Mouse (Mus musculus) spleen, adult 2 months (tissue): ENCODE measurements around the gene Gm17027. TPM values are rescaled to one million over a fixed set of nuclear protein-coding genes. Genes with fewer than 3 reads are reported as not detected.
"Not testable (repeated sequence)": the region's sequence is repeated elsewhere in the genome, so short reads cannot be mapped to it uniquely, and the experiment has no call there.

ENCODE experiments used
- DNase-seq, 2 experiments: peaks; one replicate each; pipeline versions ENCODE4 v3.0.0 to v3.0.0-alpha.2; 2012 to 2021; ENCODE audit warnings: low spot score in 2 of 2, low read depth in 1 of 2
- H3K27ac ChIP-seq: fragments of 200-500 bp; 2 replicates; pipeline ENCODE4 v1.5.1; 2012; ENCODE audit warnings: low read length, inconsistent platforms; ENCODE audit not compliant: insufficient read depth
- H3K27me3 ChIP-seq: fragments of 200-500 bp; 2 replicates; pipeline ENCODE4 v1.6.1; 2012; ENCODE audit warnings: mild to moderate bottlenecking, moderate library complexity, low read length, inconsistent platforms; ENCODE audit not compliant: control insufficient read depth, insufficient read depth
- H3K36me3 ChIP-seq: fragments of 200-500 bp; 2 replicates; pipeline ENCODE4 v1.6.1; 2012; ENCODE audit warnings: mild to moderate bottlenecking, low read length, inconsistent platforms; ENCODE audit not compliant: control insufficient read depth, insufficient read depth
- H3K4me1 ChIP-seq: fragments of 200-500 bp; 2 replicates; pipeline ENCODE4 v1.6.1; 2011; ENCODE audit warnings: inconsistent platforms; ENCODE audit not compliant: control insufficient read depth, insufficient read depth, insufficient read length
- H3K4me3 ChIP-seq: fragments of 200-500 bp; 2 replicates; pipeline ENCODE4 v1.5.1; 2011; ENCODE audit warnings: mild to moderate bottlenecking, inconsistent platforms; ENCODE audit not compliant: insufficient read depth, insufficient read length; ENCODE audit errors: extremely low read depth
- WGBS: fragments of 180-500 bp; shearing (Covaris S2); methylation state at CpG from one replicate; pipeline ENCODE4 v1.1.7; 2018; 5-methylcytosine and 5-hydroxymethylcytosine counted together
- polyA plus RNA-seq: library from polyadenylated mRNA; depleted of rRNA; stranded (reverse); fragments of >200 nt; gene quantifications from 2 replicates; pipeline ENCODE4 v1.2.3, GENCODE M21; 2012; rRNA removed

Gm17027 gene
- not detected in 2 replicates for polyA plus RNA-seq

GRCm38 (mm10) chr14:42162522-42162921 lies at the start of gene Gm17027:
Gene Gm17027, minus strand, starts transcription at chr14:42162622.
- not testable (repeated sequence) for H3K27me3 ChIP-seq, H3K4me1 ChIP-seq, H3K36me3 ChIP-seq, H3K4me3 ChIP-seq, DNase-seq, H3K27ac ChIP-seq
- WGBS = 82% methylated on average over 2 of the region's 2 CpGs

GRCm38 (mm10) chr14:42190691-42191090 lies 28.3 kb upstream of the Gm17027 start, which contains the start of gene Gm3573:
Gene Gm3573, minus strand, starts transcription at chr14:42190791.
- not testable (repeated sequence) for H3K4me1 ChIP-seq, H3K27ac ChIP-seq, DNase-seq, H3K27me3 ChIP-seq, H3K4me3 ChIP-seq, H3K36me3 ChIP-seq
- WGBS = no CpG with 5 or more reads among the region's 1 CpGs

- H3K4me3 ChIP-seq, H3K27me3 ChIP-seq, H3K4me1 ChIP-seq, H3K27ac ChIP-seq, H3K36me3 ChIP-seq: not testable (repeated sequence)
- 83% methylated on average over 3 of the region's 3 CpGs for WGBS
- peak in 1 of 2 experiments; percentile 6 for DNase-seq
These were observed 21.5 kb upstream of the Gm17027 start for GRCm38 (mm10) chr14:42183936-42184335.

- not testable (repeated sequence) for H3K36me3 ChIP-seq, H3K27ac ChIP-seq, DNase-seq, H3K27me3 ChIP-seq, H3K4me1 ChIP-seq, H3K4me3 ChIP-seq
- 85% methylated on average over 7 of the region's 8 CpGs for WGBS
These were observed 27.9 kb downstream of the Gm17027 start for GRCm38 (mm10) chr14:42134571-42134970.

GRCm38 (mm10) chr14:42133806-42134205 lies 28.6 kb downstream of the Gm17027 start:
- 47% methylated on average over 11 of the region's 14 CpGs for WGBS
- H3K27me3 ChIP-seq = not testable (repeated sequence)

GRCm38 (mm10) chr14:42117269-42117668 lies 45.2 kb downstream of the Gm17027 start, which contains the start of gene Gm7951:
Gene Gm7951, minus strand, starts transcription at chr14:42117369.
- H3K27ac ChIP-seq, H3K4me3 ChIP-seq, H3K27me3 ChIP-seq, H3K36me3 ChIP-seq, H3K4me1 ChIP-seq, DNase-seq: not testable (repeated sequence)
- no CpG with 5 or more reads among the region's 2 CpGs for WGBS

More at GRCm38 (mm10) chr14:42133806-42134205, 28.6 kb downstream of the Gm17027 start:
- DNase-seq, H3K27ac ChIP-seq, H3K36me3 ChIP-seq, H3K4me3 ChIP-seq, H3K4me1 ChIP-seq: not testable (repeated sequence)

Other genes starting within 250 kb of the Gm17027 start
- not detected in 2 replicates for gene 1700049E17Rik1, start 237.7 kb downstream of the Gm17027 start, polyA plus RNA-seq
- gene 1700024B05Rik, start 218.6 kb downstream of the Gm17027 start, polyA plus RNA-seq = not detected in 2 replicates
- gene Gm6401, start 194.7 kb downstream of the Gm17027 start, polyA plus RNA-seq = not detected in 2 replicates
- not detected in 2 replicates for gene Gm3543, start 179.3 kb downstream of the Gm17027 start, polyA plus RNA-seq
- gene Gm7951, start 45.3 kb downstream of the Gm17027 start, polyA plus RNA-seq = not detected in 2 replicates
- gene Gm3573, start 28.2 kb upstream of the Gm17027 start, polyA plus RNA-seq = not detected in 2 replicates
- not detected in 2 replicates for gene Gm17026, start 97.4 kb upstream of the Gm17027 start, polyA plus RNA-seq
- not detected in 2 replicates for gene Gm9611, start 134.7 kb upstream of the Gm17027 start, polyA plus RNA-seq
- gene Gm7995, start 147.6 kb upstream of the Gm17027 start, polyA plus RNA-seq = not detected in 2 replicates